In the genomic region with DNA sequence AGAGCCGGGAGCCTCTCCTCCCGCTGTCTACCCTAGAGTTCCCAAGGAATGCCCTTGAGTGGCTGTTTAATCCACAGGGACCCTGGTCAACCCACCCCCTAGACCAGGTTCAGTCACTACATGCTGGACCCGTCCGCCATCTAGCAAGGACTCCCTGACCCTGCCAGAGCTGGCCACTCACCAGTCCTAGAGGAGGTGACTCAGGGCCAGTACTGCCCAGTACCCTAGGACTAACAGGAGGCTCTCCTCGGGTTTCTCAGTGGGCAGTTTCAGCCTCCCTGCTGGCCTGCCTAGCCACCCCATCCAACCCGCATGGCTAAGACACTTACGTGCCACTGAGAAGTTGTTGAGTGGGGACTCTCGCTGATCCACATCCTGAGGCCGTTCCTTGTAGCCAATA, we compare ENCODE assay signal across 12 mouse cellular contexts. TPM values are rescaled to one million over a fixed set of nuclear protein-coding genes. Genes with fewer than 3 reads are reported as not detected.
DNase-seq lines count a peak whose midpoint lies in the region; ATAC-seq and TF ChIP-seq lines count a peak whose summit lies in the region.
"Had no signal": no experiment of that assay in that cellular context is flagged by ENCODE, and none has a peak within 500 bp of the region (broad histone marks: within the 10 kb centered on the region; RNA-seq: fewer than 3 reads in every experiment).

No protein-coding gene starts in this region.

- no peak for TF ChIP-seq CTCF in hindbrain, postnatal 0 days (IDR thresholded peaks at IDR 0.05; ENCODE audit: low read depth)

- no peak overlapping the region for H3K4me2 ChIP-seq in hindbrain, postnatal 0 days (ENCODE audit: low read depth, low read length)
- H3K4me2 ChIP-seq in embryonic facial prominence, embryonic 12.5 days (replicated peaks): no peak overlapping the region
- no peak overlapping the region for H3K4me2 ChIP-seq in forebrain, embryonic 15.5 days (replicated peaks)
- H3K4me2 ChIP-seq in midbrain, embryonic 13.5 days (replicated peaks): no peak overlapping the region

- H3K4me3 ChIP-seq in hindbrain, embryonic 10.5 days: no peak overlapping the region
- H3K4me3 ChIP-seq in hindbrain, postnatal 0 days (ENCODE audit: low read length): no peak overlapping the region
- H3K4me3 ChIP-seq in embryonic facial prominence, embryonic 12.5 days: no peak overlapping the region
- H3K4me3 ChIP-seq in forebrain, embryonic 15.5 days: no peak overlapping the region
- no peak overlapping the region for H3K4me3 ChIP-seq in midbrain, embryonic 13.5 days (replicated peaks)

- peaks cover 80% of the 10 kb centered on the region for H3K4me1 ChIP-seq in hindbrain, embryonic 10.5 days (replicated peaks)
- peaks cover 40% of the 10 kb centered on the region for H3K4me1 ChIP-seq in hindbrain, postnatal 0 days (ENCODE audit: insufficient read depth, low read length)
- H3K4me1 ChIP-seq in embryonic facial prominence, embryonic 12.5 days: peaks cover 52% of the 10 kb centered on the region
- peaks cover 67% of the 10 kb centered on the region for H3K4me1 ChIP-seq in forebrain, embryonic 15.5 days
- peaks cover 74% of the 10 kb centered on the region for H3K4me1 ChIP-seq in midbrain, embryonic 13.5 days (replicated peaks)

- H3K27ac ChIP-seq in hindbrain, embryonic 10.5 days: peak overlapping the region; percentile 89
- no peak overlapping the region; the same call in 1 of the 2 replicates for H3K27ac ChIP-seq in hindbrain, postnatal 0 days
- peak overlapping the region; percentile 83 for H3K27ac ChIP-seq in embryonic facial prominence, embryonic 12.5 days
- H3K27ac ChIP-seq in forebrain, embryonic 15.5 days (replicated peaks): peak overlapping the region; percentile 59; the same call in 1 of the 2 replicates
- H3K27ac ChIP-seq in midbrain, embryonic 13.5 days: peak overlapping the region; percentile 94

- H3K9me3 ChIP-seq in hindbrain, embryonic 10.5 days: no peaks in the 10 kb centered on the region
- H3K9me3 ChIP-seq in hindbrain, postnatal 0 days (ENCODE audit: low read length): no peaks in the 10 kb centered on the region
- no peaks in the 10 kb centered on the region for H3K9me3 ChIP-seq in embryonic facial prominence, embryonic 12.5 days
- no peaks in the 10 kb centered on the region for H3K9me3 ChIP-seq in forebrain, embryonic 15.5 days
- no peaks in the 10 kb centered on the region for H3K9me3 ChIP-seq in midbrain, embryonic 13.5 days

- DNase-seq in hindbrain, embryonic 10.5 days (ENCODE audit: low spot score): no peak
- DNase-seq in hindbrain, postnatal 0 days (ENCODE audit: low spot score): no peak
- DNase-seq in spleen, postnatal 10 days (ENCODE audit: low spot score in 2 of 2): no peak
- no peak for DNase-seq in embryo, embryonic 9.5 days (ENCODE audit: extremely low spot score)
- DNase-seq: gastrocnemius, postnatal 10 days; kidney, postnatal 25 days; right cerebral cortex, adult 18-20 months; thymus, adult 18-20 months had no signal

- H3K27me3 ChIP-seq in hindbrain, embryonic 10.5 days (ENCODE audit: insufficient read depth, poor library complexity, severe bottlenecking): no peaks in the 10 kb centered on the region
- no peaks in the 10 kb centered on the region for H3K27me3 ChIP-seq in hindbrain, postnatal 0 days (ENCODE audit: insufficient read depth, low read length)
- no peaks in the 10 kb centered on the region for H3K27me3 ChIP-seq in embryonic facial prominence, embryonic 12.5 days
- H3K27me3 ChIP-seq in forebrain, embryonic 15.5 days: no peaks in the 10 kb centered on the region
- H3K27me3 ChIP-seq in midbrain, embryonic 13.5 days: no peaks in the 10 kb centered on the region

- no peak overlapping the region for H3K9ac ChIP-seq in hindbrain, postnatal 0 days (replicated peaks; ENCODE audit: low read length)
- H3K9ac ChIP-seq in embryonic facial prominence, embryonic 12.5 days: no peak overlapping the region
- no peak overlapping the region for H3K9ac ChIP-seq in forebrain, embryonic 15.5 days (replicated peaks)
- peak overlapping the region; percentile 48; the same call in 1 of the 2 replicates for H3K9ac ChIP-seq in midbrain, embryonic 13.5 days (replicated peaks)

- 79% methylated on average over 9 of the region's 9 CpGs for WGBS in hindbrain, embryonic 10.5 days
- 63% methylated on average over 9 of the region's 9 CpGs for WGBS in hindbrain, postnatal 0 days
- WGBS in embryonic facial prominence, embryonic 12.5 days: 84% methylated on average over 9 of the region's 9 CpGs
- 80% methylated on average over 9 of the region's 9 CpGs for WGBS in forebrain, embryonic 15.5 days
- WGBS in midbrain, embryonic 13.5 days: 82% methylated on average over 9 of the region's 9 CpGs

- ATAC-seq in hindbrain, postnatal 0 days: no peak
- no peak for ATAC-seq in embryonic facial prominence, embryonic 12.5 days (ENCODE audit: insufficient number of reproducible peaks, insufficient read depth, low FRiP score, low TSS enrichment)
- no peak for ATAC-seq in forebrain, embryonic 15.5 days (replicated peaks)
- no peak for ATAC-seq in midbrain, embryonic 13.5 days
- ATAC-seq: activated CD4-positive, CD25-positive, alpha-beta regulatory T cell, adult 4 months had no signal

- H3K36me3 ChIP-seq in hindbrain, embryonic 10.5 days: peaks cover 100% of the 10 kb centered on the region
- H3K36me3 ChIP-seq in hindbrain, postnatal 0 days (ENCODE audit: insufficient read depth, low read length): peaks cover 34% of the 10 kb centered on the region
- H3K36me3 ChIP-seq in embryonic facial prominence, embryonic 12.5 days: peaks cover 94% of the 10 kb centered on the region
- H3K36me3 ChIP-seq in forebrain, embryonic 15.5 days: peaks cover 36% of the 10 kb centered on the region
- peaks cover 76% of the 10 kb centered on the region for H3K36me3 ChIP-seq in midbrain, embryonic 13.5 days

RNA-seq across cellular contexts. Expression of a gene that starts 12.8 kb away (rescaled TPM):
- 50.9 and 56.8 TPM in 2 replicates for polyA plus RNA-seq in hindbrain, embryonic 10.5 days (2016; fragmentation: Nextera tagmentation; extraction: Ambion mirVana)
- 179 and 197 TPM in 2 replicates for total RNA-seq in hindbrain, postnatal 0 days (2014; rRNA removed)
- 90.8 and 97.4 TPM in 2 replicates for polyA plus RNA-seq in hindbrain, postnatal 0 days (2015; fragmentation: Nextera tagmentation; extraction: Ambion mirVana)
- polyA plus RNA-seq in embryonic facial prominence, embryonic 12.5 days (2016; fragmentation: Nextera tagmentation; extraction: Ambion mirVana): 98.8 and 153 TPM in 2 replicates
- 79.1 and 147 TPM in 2 replicates for polyA plus RNA-seq in forebrain, embryonic 15.5 days (2015; fragmentation: Nextera tagmentation; extraction: Ambion mirVana)
- polyA plus RNA-seq in midbrain, embryonic 13.5 days (2015; fragmentation: Nextera tagmentation; extraction: Ambion mirVana): 55.9 and 61.1 TPM in 2 replicates

RNA-seq across cellular contexts. Expression of a gene that starts 16.8 kb away (rescaled TPM):
- 7.1 and 10.9 TPM in 2 replicates for polyA plus RNA-seq in hindbrain, embryonic 10.5 days (2016; fragmentation: Nextera tagmentation; extraction: Ambion mirVana)
- 3.3 and 12.1 TPM in 2 replicates for total RNA-seq in hindbrain, postnatal 0 days (2014; rRNA removed)
- 2.2 and 3.7 TPM in 2 replicates for polyA plus RNA-seq in hindbrain, postnatal 0 days (2015; fragmentation: Nextera tagmentation; extraction: Ambion mirVana)
- polyA plus RNA-seq in embryonic facial prominence, embryonic 12.5 days (2016; fragmentation: Nextera tagmentation; extraction: Ambion mirVana): 2.1 and 2.5 TPM in 2 replicates
- 0.98 TPM in 2 replicates for polyA plus RNA-seq in forebrain, embryonic 15.5 days (2015; fragmentation: Nextera tagmentation; extraction: Ambion mirVana)
- polyA plus RNA-seq in midbrain, embryonic 13.5 days (2015; fragmentation: Nextera tagmentation; extraction: Ambion mirVana): 2.8 and 3.3 TPM in 2 replicates

RNA-seq across cellular contexts. Expression of a gene that starts 17.4 kb away (rescaled TPM):
- polyA plus RNA-seq in hindbrain, embryonic 10.5 days (2016; fragmentation: Nextera tagmentation; extraction: Ambion mirVana): 281 and 334 TPM in 2 replicates
- total RNA-seq in hindbrain, postnatal 0 days (2014; rRNA removed): 24.1 and 34.8 TPM in 2 replicates
- polyA plus RNA-seq in hindbrain, postnatal 0 days (2015; fragmentation: Nextera tagmentation; extraction: Ambion mirVana): 59.3 and 62.2 TPM in 2 replicates
- polyA plus RNA-seq in embryonic facial prominence, embryonic 12.5 days (2016; fragmentation: Nextera tagmentation; extraction: Ambion mirVana): 205 and 218 TPM in 2 replicates
- polyA plus RNA-seq in forebrain, embryonic 15.5 days (2015; fragmentation: Nextera tagmentation; extraction: Ambion mirVana): 77.2 and 91.2 TPM in 2 replicates
- polyA plus RNA-seq in midbrain, embryonic 13.5 days (2015; fragmentation: Nextera tagmentation; extraction: Ambion mirVana): 83.0 and 96.5 TPM in 2 replicates

RNA-seq across cellular contexts. Expression of a gene that starts 42.0 kb away (rescaled TPM):
- polyA plus RNA-seq in hindbrain, embryonic 10.5 days (2016; fragmentation: Nextera tagmentation; extraction: Ambion mirVana): 3.7 and 5.5 TPM in 2 replicates
- total RNA-seq in hindbrain, postnatal 0 days (2014; rRNA removed): 2.6 and 7.5 TPM in 2 replicates
- polyA plus RNA-seq in hindbrain, postnatal 0 days (2015; fragmentation: Nextera tagmentation; extraction: Ambion mirVana): 8.4 and 9.2 TPM in 2 replicates
- polyA plus RNA-seq in embryonic facial prominence, embryonic 12.5 days (2016; fragmentation: Nextera tagmentation; extraction: Ambion mirVana): 5.0 and 6.6 TPM in 2 replicates
- 2.0 and 2.2 TPM in 2 replicates for polyA plus RNA-seq in forebrain, embryonic 15.5 days (2015; fragmentation: Nextera tagmentation; extraction: Ambion mirVana)
- 1.1 and 1.5 TPM in 2 replicates for polyA plus RNA-seq in midbrain, embryonic 13.5 days (2015; fragmentation: Nextera tagmentation; extraction: Ambion mirVana)

RNA-seq across cellular contexts. Expression of a gene that starts 58.4 kb away (rescaled TPM):
- polyA plus RNA-seq in hindbrain, embryonic 10.5 days (2016; fragmentation: Nextera tagmentation; extraction: Ambion mirVana): 6.7 and 8.7 TPM in 2 replicates
- total RNA-seq in hindbrain, postnatal 0 days (2014; rRNA removed): 118 and 123 TPM in 2 replicates
- polyA plus RNA-seq in hindbrain, postnatal 0 days (2015; fragmentation: Nextera tagmentation; extraction: Ambion mirVana): 34.0 and 39.0 TPM in 2 replicates
- 17.0 and 19.2 TPM in 2 replicates for polyA plus RNA-seq in embryonic facial prominence, embryonic 12.5 days (2016; fragmentation: Nextera tagmentation; extraction: Ambion mirVana)
- 24.0 and 27.0 TPM in 2 replicates for polyA plus RNA-seq in forebrain, embryonic 15.5 days (2015; fragmentation: Nextera tagmentation; extraction: Ambion mirVana)
- polyA plus RNA-seq in midbrain, embryonic 13.5 days (2015; fragmentation: Nextera tagmentation; extraction: Ambion mirVana): 20.2 and 22.0 TPM in 2 replicates
